Mouse (Mus musculus): ENCODE measurements around the gene Xdh. TPM values are rescaled to one million over a fixed set of nuclear protein-coding genes. Genes with fewer than 3 reads are reported as not detected.

Xdh gene
- total and polyA plus RNA-seq, 3 experiments, result 0.17 TPM; not detected in 2

GRCm38 (mm10) chr17:73972648-73973047 is 22.7 kb upstream of the Xdh start:
- Histone ChIP-seq H3K4me3 (replicated peaks in 1 of 3; ENCODE audit: low read depth in 2 of 3, low read length in 2 of 3, poor library complexity in 1 of 3) (no peak overlapping the region), H3K79me2 (replicated peaks; ENCODE audit: control insufficient read depth, extremely low read depth, insufficient read depth, poor library complexity, severe bottlenecking) (no peaks in the 10 kb centered on the region), H3K27me3 (replicated peaks) (no peaks in the 10 kb centered on the region), H3K9me3 (replicated peaks; ENCODE audit: low read length) (no peaks in the 10 kb centered on the region), H3K36me3 (replicated peaks in 1 of 2; ENCODE audit: control insufficient read depth in 1 of 2, insufficient read depth in 1 of 2, low read length in 1 of 2) (no peaks in the 10 kb centered on the region), H3K4me2 (ENCODE audit: insufficient read depth, low read depth, poor library complexity, severe bottlenecking) (peak overlapping the region; percentile 13; the same call in 1 of the 2 replicates), H3K4me1 (ENCODE audit: control insufficient read depth in 1 of 2, insufficient read depth in 2 of 2) (peaks cover 0 to 7% of the 10 kb centered on the region in 2 experiments; a peak in 1 of 4 replicates), H3K9ac (ENCODE audit: insufficient read depth, low read depth) (no peak overlapping the region), H3K27ac (ENCODE audit: insufficient read depth, low read depth) (no peak overlapping the region)
- TF ChIP-seq MAZ (IDR thresholded peaks at IDR 0.05; ENCODE audit: low read depth, low read length) (no peak), BHLHE40 (IDR thresholded peaks at IDR 0.05; ENCODE audit: low read depth, low read length) (peak; percentile 52), USF2 (conservative IDR thresholded peaks at IDR 0.05; ENCODE audit: low read depth, low read length) (peak; percentile 59; the same call in 1 of the 2 replicates), USF1 (IDR thresholded peaks at IDR 0.05; ENCODE audit: low read depth, low read length) (peak; percentile 61)
- in situ Hi-C loops (cut with MboI; ENCODE audit: low pct_ligation_motif_present, low pct_unique_long_range_greater_than_20kb, low sequenced_read_pairs), result no loop called here
- dilution Hi-C loops (cut with MboI; ENCODE audit: extremely low pct_ligation_motif_present, extremely low pct_unique_long_range_greater_than_20kb, low sequenced_read_pairs), result no loop called here
- no peak for DNase-seq (ENCODE audit: extremely low read depth)

- Histone ChIP-seq H3K9ac (ENCODE audit: insufficient read depth, low read depth) (no peak overlapping the region), H3K27ac (ENCODE audit: insufficient read depth, low read depth) (no peak overlapping the region), H3K27me3 (replicated peaks) (no peaks in the 10 kb centered on the region), H3K36me3 (replicated peaks in 1 of 2; ENCODE audit: control insufficient read depth in 1 of 2, insufficient read depth in 1 of 2, low read length in 1 of 2) (no peaks in the 10 kb centered on the region), H3K4me3 (replicated peaks in 1 of 3; ENCODE audit: low read depth in 2 of 3, low read length in 2 of 3, poor library complexity in 1 of 3) (no peak overlapping the region), H3K79me2 (replicated peaks; ENCODE audit: control insufficient read depth, extremely low read depth, insufficient read depth, poor library complexity, severe bottlenecking) (no peaks in the 10 kb centered on the region), H3K9me3 (replicated peaks; ENCODE audit: low read length) (no peaks in the 10 kb centered on the region), H3K4me2 (ENCODE audit: insufficient read depth, low read depth, poor library complexity, severe bottlenecking) (no peak overlapping the region), H3K4me1 (ENCODE audit: control insufficient read depth in 1 of 2, insufficient read depth in 2 of 2) (peaks cover 0 to 7% of the 10 kb centered on the region in 2 experiments; a peak in 1 of 4 replicates)
- DNase-seq (ENCODE audit: extremely low read depth), result no peak
- in situ Hi-C loops (cut with MboI; ENCODE audit: low pct_ligation_motif_present, low pct_unique_long_range_greater_than_20kb, low sequenced_read_pairs), result no loop called here
- dilution Hi-C loops (cut with MboI; ENCODE audit: extremely low pct_ligation_motif_present, extremely low pct_unique_long_range_greater_than_20kb, low sequenced_read_pairs), result no loop called here
- no peak for TF ChIP-seq MEF2A (IDR thresholded peaks at IDR 0.05; ENCODE audit: borderline replicate concordance, low read depth, low read length)
- no peak for TF ChIP-seq USF2 (conservative IDR thresholded peaks at IDR 0.05; ENCODE audit: low read depth, low read length)
- no peak for TF ChIP-seq SIN3A (IDR thresholded peaks at IDR 0.05; ENCODE audit: low read length)
- no peak for TF ChIP-seq UBTF (IDR thresholded peaks at IDR 0.05; ENCODE audit: low read depth, low read length)
- no peak for TF ChIP-seq RCOR1 (conservative IDR thresholded peaks at IDR 0.05; ENCODE audit: low read depth, low read length)
- no peak for TF ChIP-seq CHD2 (IDR thresholded peaks at IDR 0.05; ENCODE audit: low read length)
- no peak for TF ChIP-seq TCF12 (IDR thresholded peaks at IDR 0.05; ENCODE audit: low read depth, low read length)
- TF ChIP-seq JUN (IDR thresholded peaks at IDR 0.05; ENCODE audit: insufficient read depth, low read depth, low read length), result no peak
- no peak for TF ChIP-seq USF1 (IDR thresholded peaks at IDR 0.05; ENCODE audit: low read depth, low read length)
- TF ChIP-seq ZC3H11A (IDR thresholded peaks at IDR 0.05; ENCODE audit: low read depth, low read length), result no peak
- no peak for TF ChIP-seq ETS1 (conservative IDR thresholded peaks at IDR 0.05; ENCODE audit: low read depth, low read length)
- no peak for TF ChIP-seq NELFE (IDR thresholded peaks at IDR 0.05; ENCODE audit: low read depth, low read length)
- no peak for TF ChIP-seq MXI1 (IDR thresholded peaks at IDR 0.05; ENCODE audit: low read depth, low read length)
- TF ChIP-seq MAX (IDR thresholded peaks at IDR 0.05; ENCODE audit: low read length), result no peak
- TF ChIP-seq NRF1 (IDR thresholded peaks at IDR 0.05; ENCODE audit: low read depth, low read length), result no peak
- no peak for TF ChIP-seq E2F4 (IDR thresholded peaks at IDR 0.05; ENCODE audit: insufficient replicate concordance, low read depth, low read length)
- TF ChIP-seq POLR2AphosphoS2 (IDR thresholded peaks at IDR 0.05; ENCODE audit: low read depth, low read length), result no peak
Measured at GRCm38 (mm10) chr17:73971291-73971690, 21.3 kb upstream of the Xdh start.
